In the genomic region with DNA sequence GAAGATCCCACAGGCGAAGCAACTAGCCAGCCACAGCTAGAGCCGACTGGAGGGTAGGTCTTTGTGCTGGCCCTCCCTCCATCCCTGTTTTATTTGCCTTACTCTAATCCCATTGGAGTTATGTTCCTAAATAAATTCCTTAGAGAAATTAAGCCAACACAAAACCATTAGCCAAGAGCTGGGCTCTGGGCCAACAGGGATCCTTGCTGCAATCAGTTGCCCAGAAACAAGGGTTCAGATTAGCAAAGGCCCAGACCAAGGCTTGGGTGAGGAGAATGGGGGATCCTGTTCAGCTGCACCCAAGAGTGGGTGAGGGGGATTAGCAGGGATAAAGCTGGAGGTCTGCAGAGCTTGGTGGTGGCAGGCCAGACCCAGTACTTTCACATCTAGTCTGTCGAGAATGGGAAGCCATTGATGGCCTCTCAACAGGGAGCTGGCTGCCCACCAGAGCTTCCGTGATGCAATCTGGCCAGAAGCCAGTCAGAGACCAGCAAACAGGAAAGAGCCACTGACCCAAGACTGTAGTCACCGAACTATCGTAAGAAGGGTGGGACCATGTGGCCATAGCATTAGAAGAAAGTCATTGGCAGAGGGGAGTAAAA, we compare ENCODE assay signal across 10 mouse cellular contexts. TPM values are rescaled to one million over a fixed set of nuclear protein-coding genes. Genes with fewer than 3 reads are reported as not detected.
A peak's percentile ranks its signal among the peaks of the same experiment; 100 is the strongest.
DNase-seq lines count a peak whose midpoint lies in the region; ATAC-seq and TF ChIP-seq lines count a peak whose summit lies in the region.
"Had no signal": no experiment of that assay in that cellular context is flagged by ENCODE, and none has a peak within 500 bp of the region (broad histone marks: within the 10 kb centered on the region; RNA-seq: fewer than 3 reads in every experiment).

No protein-coding gene starts in this region.

- ATAC-seq in cerebellum, adult (ENCODE audit: insufficient number of reproducible peaks, low FRiP score, low TSS enrichment) = no peak
- ATAC-seq in midbrain, embryonic 15.5 days (replicated peaks) = peak; percentile 88

- H3K9ac ChIP-seq in midbrain, embryonic 15.5 days = no peak overlapping the region

- peak overlapping the region; percentile 6; the same call in 1 of the 2 replicates for H3K27ac ChIP-seq in embryonic fibroblast, embryonic 13.5 days (ENCODE audit: insufficient read depth, low read length)
- no peak overlapping the region for H3K27ac ChIP-seq in left cerebral cortex, adult 2 months
- H3K27ac ChIP-seq in midbrain, embryonic 15.5 days = 0 out of 2 replicates have a peak overlapping the region, but pooled peaks have one; percentile 21

- peak; percentile 40 for DNase-seq in cerebellum, adult 11 months
- DNase-seq in ZHBTc4 (ENCODE audit: low read depth, low spot score) = peak; percentile 45
- peak; percentile 76 to 81 for DNase-seq in heart, postnatal 36 days
- DNase-seq in left cerebral cortex, adult 2 months (ENCODE audit: extremely low spot score in 1 of 2, low spot score in 2 of 2) = peak; percentile 22 to 32
- DNase-seq in embryo, embryonic 10 days (ENCODE audit: low spot score) = no peak

- no peak overlapping the region for H3K4me2 ChIP-seq in midbrain, embryonic 15.5 days

- H3K36me3 ChIP-seq in midbrain, embryonic 15.5 days (replicated peaks) = no peaks in the 10 kb centered on the region

- H3K27me3 ChIP-seq in midbrain, embryonic 15.5 days (replicated peaks) = no peaks in the 10 kb centered on the region

- no peak overlapping the region for H3K4me3 ChIP-seq in embryonic fibroblast, embryonic 13.5 days (ENCODE audit: insufficient read depth, low read length)
- H3K4me3 ChIP-seq in left cerebral cortex, adult 2 months = no peak overlapping the region
- no peak overlapping the region for H3K4me3 ChIP-seq in midbrain, embryonic 15.5 days

- no peaks in the 10 kb centered on the region for H3K9me3 ChIP-seq in midbrain, embryonic 15.5 days

- WGBS in midbrain, embryonic 15.5 days = 53% methylated on average over 6 of the region's 6 CpGs

- TF ChIP-seq POLR2A in embryonic fibroblast, embryonic 13.5 days (IDR thresholded peaks at IDR 0.05; ENCODE audit: low read depth, low read length) = no peak

- no peak for TF ChIP-seq CTCF in embryonic fibroblast, embryonic 13.5 days (IDR thresholded peaks at IDR 0.05; ENCODE audit: borderline replicate concordance, insufficient read depth, low read length)
- TF ChIP-seq CTCF in left cerebral cortex, adult 2 months (IDR thresholded peaks at IDR 0.05) = no peak

- intact Hi-C loops in heart, postnatal 36 days (cut with DNase I) = no loop called here
- intact Hi-C loops in left cerebral cortex, adult 2 months (cut with DNase I) = no loop called here

- H3K4me1 ChIP-seq in embryonic fibroblast, embryonic 13.5 days (ENCODE audit: control insufficient read depth, insufficient read depth, low read length) = peaks cover 3% of the 10 kb centered on the region; the same call in 1 of the 2 replicates
- H3K4me1 ChIP-seq in midbrain, embryonic 15.5 days = no peaks in the 10 kb centered on the region; the same call in 1 of the 2 replicates

RNA-seq across cellular contexts. Expression of a gene that starts 6.1 kb away (rescaled TPM):
- not detected in 2 replicates for polyA plus RNA-seq in embryonic fibroblast, embryonic 13.5 days (2011; ENCODE audit: insufficient read length, low read depth, missing spikeins)
- total RNA-seq in heart, postnatal 36 days (2021) = under 1 TPM; 0.14 to 0.25 TPM
- total RNA-seq in left cerebral cortex, adult 2 months (2021) = not detected
- not detected in 2 replicates for polyA plus RNA-seq in midbrain, embryonic 15.5 days (2015; fragmentation: Nextera tagmentation; extraction: Ambion mirVana)
- total RNA-seq: hematopoietic stem cell, adult 5-6 weeks had no signal

RNA-seq across cellular contexts. Expression of a gene that starts 6.9 kb away (rescaled TPM):
- not detected in 2 replicates for polyA plus RNA-seq in embryonic fibroblast, embryonic 13.5 days (2011; ENCODE audit: insufficient read length, low read depth, missing spikeins)
- not detected for total RNA-seq in heart, postnatal 36 days (2021)
- total RNA-seq in left cerebral cortex, adult 2 months (2021) = not detected
- polyA plus RNA-seq in midbrain, embryonic 15.5 days (2015; fragmentation: Nextera tagmentation; extraction: Ambion mirVana) = not detected in 2 replicates
- total RNA-seq: hematopoietic stem cell, adult 5-6 weeks had no signal
- polyA plus RNA-seq: testis, adult 2 months had no signal
